Mouse (Mus musculus): ENCODE measurements around the gene Nubp1. TPM values are rescaled to one million over a fixed set of nuclear protein-coding genes. Genes with fewer than 3 reads are reported as not detected.

Gene Nubp1
- polyA plus RNA-seq (2012; fragmentation: generic; extraction: Trizol), result 10 to 100 TPM; 29.3 to 68.7 TPM

DNA sequence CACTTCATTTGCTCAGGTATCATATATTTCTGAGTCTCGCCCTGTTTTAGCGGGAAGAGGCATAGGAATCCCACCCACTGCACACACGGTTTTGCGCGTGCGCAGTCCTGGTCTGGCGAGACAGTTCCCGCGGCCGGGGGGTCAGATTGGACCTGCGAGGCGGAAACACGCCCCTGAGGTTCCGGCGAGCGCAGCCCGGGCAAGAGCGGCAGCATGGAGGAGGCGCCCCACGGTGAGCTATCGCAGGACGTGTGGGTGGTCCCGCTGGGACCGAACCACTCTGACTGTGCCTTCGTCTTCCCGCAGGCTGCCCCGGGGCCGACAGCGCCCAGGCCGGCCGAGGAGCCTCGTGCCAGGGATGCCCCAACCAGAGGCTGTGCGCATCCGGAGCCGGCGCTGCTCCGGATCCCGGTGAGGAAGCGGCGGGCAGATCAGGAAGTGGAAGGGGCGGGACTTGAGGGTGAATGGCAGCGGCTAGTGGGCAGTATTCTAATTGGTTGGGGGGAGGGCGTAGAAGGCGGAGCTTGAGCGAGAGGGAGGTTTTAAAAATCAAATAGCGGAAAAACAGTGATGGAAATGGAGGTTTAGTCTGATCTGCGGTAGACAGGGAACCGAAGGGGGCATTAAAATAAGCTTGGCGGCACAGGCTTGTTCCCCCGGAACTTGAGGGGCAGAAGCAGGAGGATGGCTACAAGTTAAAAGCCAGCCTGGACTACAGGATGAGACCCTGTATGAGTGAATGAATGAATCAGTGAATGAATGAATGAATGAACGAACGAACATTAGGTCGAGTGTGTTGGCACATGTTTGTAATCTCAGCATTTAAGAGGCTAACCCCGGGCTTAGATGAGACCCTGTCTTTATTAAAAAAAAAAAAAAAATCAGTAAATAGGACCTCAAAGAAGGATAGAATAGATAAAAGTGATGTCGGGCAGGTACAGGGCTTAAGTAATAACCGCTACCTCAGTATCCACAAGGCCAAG lies at the start of gene Nubp1:
Gene Nubp1 (plus strand): TSS at position 185 of the 983 bp plus-strand sequence.

DNA sequence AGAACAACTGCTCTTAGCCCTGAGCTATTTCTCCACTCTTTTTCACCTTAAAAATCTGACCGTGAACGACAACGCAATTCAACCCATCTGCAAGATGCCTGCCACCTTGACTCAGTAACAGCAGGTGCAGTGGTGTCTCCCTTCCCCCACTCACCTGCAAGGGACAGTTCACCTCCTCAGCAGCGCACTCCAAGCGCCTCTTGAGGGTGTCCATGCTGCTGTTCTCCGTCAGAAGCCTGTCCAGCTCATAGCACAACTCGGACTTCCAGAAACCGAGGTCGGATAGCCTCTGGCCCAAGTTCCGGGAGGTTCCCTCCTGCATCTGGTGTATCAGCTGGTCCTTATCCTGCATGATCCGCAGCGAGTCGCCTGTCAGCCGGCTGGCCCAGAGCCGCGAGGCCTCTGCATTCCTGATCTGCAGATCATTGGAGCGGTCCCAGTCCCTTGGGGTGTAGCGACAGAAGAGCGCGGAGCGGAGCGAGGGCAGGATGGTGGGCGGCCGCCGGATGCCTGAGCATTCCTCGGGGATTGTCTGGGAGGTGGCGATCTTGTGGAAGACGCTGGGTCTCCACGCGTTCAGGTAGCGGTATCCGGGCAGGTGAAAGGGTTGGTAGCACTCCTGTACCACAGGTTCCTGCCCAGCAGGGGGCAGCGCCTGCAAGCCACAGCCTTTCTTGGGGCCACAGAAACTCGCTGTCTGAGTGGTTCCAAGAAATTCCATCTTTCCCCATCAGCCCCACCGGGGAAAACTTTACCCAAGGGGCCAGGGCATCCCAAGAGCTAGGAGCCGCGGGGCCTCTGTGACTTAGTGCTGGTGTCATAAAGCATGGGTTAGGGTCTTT lies 16.8 kb upstream of the Nubp1 start, which contains the start of gene Tekt5:
Gene Tekt5 (minus strand): TSS at position 792 of the 842 bp plus-strand sequence.

DNA sequence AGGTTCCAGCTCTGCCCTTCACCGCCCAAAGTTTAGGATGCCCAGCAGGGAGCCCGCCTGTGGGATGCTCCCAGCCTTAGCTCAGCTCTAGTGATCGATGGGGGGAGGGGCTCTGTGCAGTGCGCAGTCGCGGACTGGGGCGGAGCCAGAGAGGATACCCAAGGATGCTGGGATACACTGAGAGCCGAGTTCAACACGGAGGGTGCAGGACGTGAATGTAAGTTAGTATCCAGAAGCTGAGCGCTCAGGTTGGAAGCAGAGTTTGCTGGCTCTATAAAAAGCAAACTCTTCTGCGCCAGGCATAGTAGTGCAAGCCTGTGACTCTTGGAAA lies 35.5 kb downstream of the Nubp1 start, which contains the start of gene Tvp23a:
Gene Tvp23a (minus strand): TSS at position 99 of the 331 bp plus-strand sequence.

Other genes with a start within 250 kb of the Nubp1 start
- gene Rpl39l, start 241.7 kb upstream of the Nubp1 start, polyA plus RNA-seq (2012; fragmentation: generic; extraction: Trizol), result not detected
- gene Atf7ip2, start 219.2 kb upstream of the Nubp1 start, polyA plus RNA-seq (2012; fragmentation: generic; extraction: Trizol), result not detected
- 10 to 100 TPM; 13.2 to 27.6 TPM for gene Emp2, start 98.0 kb upstream of the Nubp1 start, polyA plus RNA-seq (2012; fragmentation: generic; extraction: Trizol)
- under 1 TPM in 1 of 2 experiments, not detected in 1; 0.07 TPM for gene Tekt5, start 16.5 kb upstream of the Nubp1 start, polyA plus RNA-seq (2012; fragmentation: generic; extraction: Trizol)
- 10 to 100 TPM in 1 of 2 experiments, 1 to 10 TPM in 1; 3.8 to 22.2 TPM for gene Tvp23a, start 35.4 kb downstream of the Nubp1 start, polyA plus RNA-seq (2012; fragmentation: generic; extraction: Trizol)
- gene Ciita, start 68.1 kb downstream of the Nubp1 start, polyA plus RNA-seq (2012; fragmentation: generic; extraction: Trizol), result under 1 TPM; 0.01 to 0.07 TPM
- 10 to 100 TPM; 14.9 to 43.5 TPM for gene Dexi, start 131.1 kb downstream of the Nubp1 start, polyA plus RNA-seq (2012; fragmentation: generic; extraction: Trizol)
- 10 to 100 TPM in 1 of 2 experiments, 1 to 10 TPM in 1; 3.3 to 11.1 TPM for gene Clec16a, start 133.4 kb downstream of the Nubp1 start, polyA plus RNA-seq (2012; fragmentation: generic; extraction: Trizol)

All from C3H10T1/2 (cell line).